Mouse (Mus musculus): ENCODE results near the gene Akap8. TPM values are rescaled to one million over a fixed set of nuclear protein-coding genes. Genes with fewer than 3 reads are reported as not detected.

The Akap8 gene
- polyA plus RNA-seq, 1 experiment, result 169 TPM

DNA sequence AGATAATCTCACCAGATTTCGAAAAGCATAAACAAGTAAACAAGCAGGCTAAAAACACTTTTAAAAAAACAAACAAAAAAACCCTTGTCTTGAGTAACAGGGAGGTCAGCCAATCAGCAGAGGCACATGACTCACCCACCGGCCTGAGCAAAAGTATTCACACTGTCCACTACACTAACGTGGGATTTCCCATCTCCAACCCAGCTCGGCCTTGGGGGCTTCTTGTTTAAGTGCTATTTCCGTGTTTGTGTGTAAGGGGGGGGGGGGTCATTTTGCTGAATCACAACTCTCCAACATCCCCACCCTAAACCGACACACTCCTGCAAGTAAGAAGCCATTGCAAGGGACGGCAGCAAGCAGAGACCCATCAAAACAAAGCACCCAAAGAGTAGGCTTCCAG lies 37.7 kb downstream of the Akap8 start:
- Histone ChIP-seq H3K27ac (ENCODE audit: control insufficient read depth, insufficient read depth, low read length) (peak overlapping the region; percentile 78), H3K27me3 (ENCODE audit: control insufficient read depth, insufficient read depth, low read length) (no peaks in the 10 kb centered on the region), H3K4me3 (ENCODE audit: control insufficient read depth, insufficient read depth, low read length) (peak overlapping the region; percentile 90), H3K36me3 (ENCODE audit: control insufficient read depth, insufficient read depth, low read length) (no peaks in the 10 kb centered on the region), H3K4me1 (replicated peaks; ENCODE audit: control insufficient read depth, insufficient read depth, low read length) (peaks cover 14% of the 10 kb centered on the region)
- DNase-seq, result no peak
- 8% methylated on average over 7 of the region's 7 CpGs for WGBS
- no peak for TF ChIP-seq CTCF (IDR thresholded peaks at IDR 0.05; ENCODE audit: borderline replicate concordance, control insufficient read depth, extremely low read depth, insufficient read depth, low read length, poor library complexity)
- no peak for TF ChIP-seq POLR2A (IDR thresholded peaks at IDR 0.05; ENCODE audit: control insufficient read depth, extremely low read depth, insufficient read depth, low read length, poor library complexity)

- H3K36me3 ChIP-seq (ENCODE audit: control insufficient read depth, insufficient read depth, low read length), result no peaks in the 10 kb centered on the region
- no peak for DNase-seq
- H3K4me1 ChIP-seq (replicated peaks; ENCODE audit: control insufficient read depth, insufficient read depth, low read length), result peaks cover 14% of the 10 kb centered on the region
- H3K4me3 ChIP-seq (ENCODE audit: control insufficient read depth, insufficient read depth, low read length), result no peak overlapping the region
- no peaks in the 10 kb centered on the region for H3K27me3 ChIP-seq (ENCODE audit: control insufficient read depth, insufficient read depth, low read length)
- no peak overlapping the region for H3K27ac ChIP-seq (ENCODE audit: control insufficient read depth, insufficient read depth, low read length)
- 62% methylated on average over 4 of the region's 4 CpGs for WGBS
- no peak for TF ChIP-seq CTCF (IDR thresholded peaks at IDR 0.05; ENCODE audit: borderline replicate concordance, control insufficient read depth, extremely low read depth, insufficient read depth, low read length, poor library complexity)
- TF ChIP-seq POLR2A (IDR thresholded peaks at IDR 0.05; ENCODE audit: control insufficient read depth, extremely low read depth, insufficient read depth, low read length, poor library complexity), result no peak
These were observed 39.3 kb downstream of the Akap8 start for GRCm38 (mm10) chr17:32281611-32282310.

DNA sequence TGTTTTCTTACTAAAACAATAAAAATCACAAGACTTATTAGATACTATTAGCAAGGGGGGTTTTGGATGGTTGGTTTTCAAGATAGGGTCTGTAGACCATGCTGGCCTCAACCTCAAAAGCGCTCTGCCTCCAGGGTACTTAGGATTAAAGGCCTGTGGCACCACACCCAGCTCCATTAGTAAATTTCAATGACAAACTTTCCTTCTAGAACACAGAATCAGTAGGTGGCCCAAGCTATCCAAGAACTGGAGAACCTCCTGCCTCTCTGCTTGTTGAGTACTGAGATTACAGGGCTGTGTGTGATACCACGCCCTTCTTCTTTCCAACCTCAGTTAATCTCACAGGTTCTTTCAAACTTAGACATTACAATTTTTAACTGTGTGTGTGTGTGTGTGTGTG lies 39.9 kb downstream of the Akap8 start:
- Histone ChIP-seq H3K27ac (ENCODE audit: control insufficient read depth, insufficient read depth, low read length) (no peak overlapping the region), H3K36me3 (ENCODE audit: control insufficient read depth, insufficient read depth, low read length) (no peaks in the 10 kb centered on the region), H3K4me3 (ENCODE audit: control insufficient read depth, insufficient read depth, low read length) (no peak overlapping the region), H3K4me1 (replicated peaks; ENCODE audit: control insufficient read depth, insufficient read depth, low read length) (peaks cover 14% of the 10 kb centered on the region), H3K27me3 (ENCODE audit: control insufficient read depth, insufficient read depth, low read length) (no peaks in the 10 kb centered on the region)
- TF ChIP-seq POLR2A (IDR thresholded peaks at IDR 0.05; ENCODE audit: control insufficient read depth, extremely low read depth, insufficient read depth, low read length, poor library complexity) (no peak), CTCF (IDR thresholded peaks at IDR 0.05; ENCODE audit: borderline replicate concordance, control insufficient read depth, extremely low read depth, insufficient read depth, low read length, poor library complexity) (no peak)
- 93% methylated on average over 2 of the region's 2 CpGs for WGBS
- no peak for DNase-seq

DNA sequence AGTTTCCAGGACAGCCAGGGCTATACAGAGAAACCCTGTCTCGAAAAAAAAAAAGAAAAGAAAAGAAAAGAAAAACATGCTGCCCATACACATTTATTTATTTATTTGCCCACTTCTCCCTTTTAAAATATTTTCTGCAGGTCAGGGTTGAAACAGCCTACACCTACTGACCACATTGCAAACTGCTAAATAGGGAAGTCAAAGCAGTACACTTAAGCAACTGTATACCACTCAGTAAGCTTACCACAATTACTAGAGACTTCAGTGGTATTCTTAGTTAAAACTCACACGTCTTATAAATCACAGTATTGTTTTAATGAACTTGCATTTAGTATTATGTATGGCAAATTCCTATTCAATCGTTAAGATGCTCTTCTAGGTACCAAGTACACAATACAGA lies 40.5 kb downstream of the Akap8 start:
- Histone ChIP-seq H3K27me3 (ENCODE audit: control insufficient read depth, insufficient read depth, low read length) (no peaks in the 10 kb centered on the region), H3K27ac (ENCODE audit: control insufficient read depth, insufficient read depth, low read length) (no peak overlapping the region), H3K4me1 (replicated peaks; ENCODE audit: control insufficient read depth, insufficient read depth, low read length) (peaks cover 14% of the 10 kb centered on the region), H3K36me3 (ENCODE audit: control insufficient read depth, insufficient read depth, low read length) (no peaks in the 10 kb centered on the region), H3K4me3 (ENCODE audit: control insufficient read depth, insufficient read depth, low read length) (no peak overlapping the region)
- DNase-seq, result no peak
- 49% methylated on average over 3 of the region's 3 CpGs for WGBS
- no peak for TF ChIP-seq CTCF (IDR thresholded peaks at IDR 0.05; ENCODE audit: borderline replicate concordance, control insufficient read depth, extremely low read depth, insufficient read depth, low read length, poor library complexity)
- no peak for TF ChIP-seq POLR2A (IDR thresholded peaks at IDR 0.05; ENCODE audit: control insufficient read depth, extremely low read depth, insufficient read depth, low read length, poor library complexity)

GRCm38 (mm10) chr17:32277201-32277600 lies 43.8 kb downstream of the Akap8 start:
- Histone ChIP-seq H3K27me3 (ENCODE audit: control insufficient read depth, insufficient read depth, low read length) (no peaks in the 10 kb centered on the region), H3K4me1 (replicated peaks; ENCODE audit: control insufficient read depth, insufficient read depth, low read length) (peaks cover 9% of the 10 kb centered on the region), H3K27ac (ENCODE audit: control insufficient read depth, insufficient read depth, low read length) (no peak overlapping the region), H3K4me3 (ENCODE audit: control insufficient read depth, insufficient read depth, low read length) (no peak overlapping the region), H3K36me3 (ENCODE audit: control insufficient read depth, insufficient read depth, low read length) (no peaks in the 10 kb centered on the region)
- no peak for DNase-seq
- TF ChIP-seq CTCF (IDR thresholded peaks at IDR 0.05; ENCODE audit: borderline replicate concordance, control insufficient read depth, extremely low read depth, insufficient read depth, low read length, poor library complexity) (no peak), POLR2A (IDR thresholded peaks at IDR 0.05; ENCODE audit: control insufficient read depth, extremely low read depth, insufficient read depth, low read length, poor library complexity) (no peak)
- 12% methylated on average over 1 of the region's 1 CpGs for WGBS

- Histone ChIP-seq H3K27me3 (ENCODE audit: control insufficient read depth, insufficient read depth, low read length) (no peaks in the 10 kb centered on the region), H3K4me3 (ENCODE audit: control insufficient read depth, insufficient read depth, low read length) (no peak overlapping the region), H3K4me1 (replicated peaks; ENCODE audit: control insufficient read depth, insufficient read depth, low read length) (no peaks in the 10 kb centered on the region), H3K27ac (ENCODE audit: control insufficient read depth, insufficient read depth, low read length) (no peak overlapping the region), H3K36me3 (ENCODE audit: control insufficient read depth, insufficient read depth, low read length) (no peaks in the 10 kb centered on the region)
- no peak for DNase-seq
- WGBS, result 88% methylated on average over 3 of the region's 3 CpGs
- TF ChIP-seq POLR2A (IDR thresholded peaks at IDR 0.05; ENCODE audit: control insufficient read depth, extremely low read depth, insufficient read depth, low read length, poor library complexity) (no peak), CTCF (IDR thresholded peaks at IDR 0.05; ENCODE audit: borderline replicate concordance, control insufficient read depth, extremely low read depth, insufficient read depth, low read length, poor library complexity) (no peak)
These were observed 45.5 kb downstream of the Akap8 start for GRCm38 (mm10) chr17:32275568-32275967.

- Histone ChIP-seq H3K27ac (ENCODE audit: control insufficient read depth, insufficient read depth, low read length) (no peak overlapping the region), H3K36me3 (ENCODE audit: control insufficient read depth, insufficient read depth, low read length) (no peaks in the 10 kb centered on the region), H3K4me3 (ENCODE audit: control insufficient read depth, insufficient read depth, low read length) (no peak overlapping the region), H3K27me3 (ENCODE audit: control insufficient read depth, insufficient read depth, low read length) (no peaks in the 10 kb centered on the region), H3K4me1 (replicated peaks; ENCODE audit: control insufficient read depth, insufficient read depth, low read length) (no peaks in the 10 kb centered on the region)
- 77% methylated on average over 7 of the region's 7 CpGs for WGBS
- no peak for DNase-seq
- no peak for TF ChIP-seq POLR2A (IDR thresholded peaks at IDR 0.05; ENCODE audit: control insufficient read depth, extremely low read depth, insufficient read depth, low read length, poor library complexity)
- TF ChIP-seq CTCF (IDR thresholded peaks at IDR 0.05; ENCODE audit: borderline replicate concordance, control insufficient read depth, extremely low read depth, insufficient read depth, low read length, poor library complexity), result no peak
These were observed 51.9 kb downstream of the Akap8 start for GRCm38 (mm10) chr17:32269151-32269550.
